Mouse (Mus musculus): ENCODE data around the gene Flt3l.

- TF ChIP-seq CTCF (IDR thresholded peaks at IDR 0.05; ENCODE audit: extremely low read depth, insufficient read length, insufficient replicate concordance, low read depth, low read length) (no peak), POLR2A (IDR thresholded peaks at IDR 0.05; ENCODE audit: low read depth, low read length) (no peak)
Observed at GRCm38 (mm10) chr7:45168656-45169055, 32.4 kb upstream of the Flt3l start.
